In the genomic region with DNA sequence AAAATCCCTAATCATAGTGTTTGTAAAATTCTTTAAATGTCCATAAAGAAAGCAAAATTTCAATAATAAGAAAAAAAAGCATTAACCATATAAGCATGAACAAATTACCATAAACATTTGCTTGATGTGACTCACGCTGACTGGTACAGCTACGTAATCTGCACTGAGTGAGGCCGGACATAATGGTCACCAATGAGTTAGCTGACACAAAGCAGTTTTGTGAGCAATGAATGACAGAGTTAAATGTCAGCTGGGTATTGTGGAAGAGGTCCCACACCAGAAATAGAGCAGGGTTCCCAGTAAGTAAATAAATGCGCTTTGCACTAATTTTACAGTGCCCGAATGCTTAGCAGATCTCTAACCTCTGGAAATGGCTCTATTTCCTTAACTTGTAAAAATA, we compare ENCODE assay signal across 19 mouse cellular contexts.
"Had no signal": no experiment of that assay in that cellular context is flagged by ENCODE, and none has a peak within 500 bp of the region (broad histone marks: within the 10 kb centered on the region; RNA-seq: fewer than 3 reads in every experiment).

No protein-coding gene starts in this region.

- DNase-seq: kidney, adult 11 months; kidney, adult 8-10 months; kidney, postnatal 10 days; kidney, postnatal 36 days; liver, embryonic 13.5 days; lung, adult 2 months; lung, postnatal 36 days; retina, postnatal 1 day; thymus, adult 2 months; thymus, postnatal 14 days; thymus, postnatal 4 days had no signal

- H3K9me3 ChIP-seq: kidney, embryonic 15.5 days; liver, embryonic 13.5 days; megakaryocyte, embryonic 14.5 days; midbrain, embryonic 10.5 days; midbrain, embryonic 13.5 days; neural tube, embryonic 13.5 days had no signal

- ATAC-seq: lung, postnatal 0 days; midbrain, embryonic 13.5 days; midbrain, embryonic 16.5 days had no signal

- H3K4me3 ChIP-seq: kidney, embryonic 15.5 days; liver, embryonic 13.5 days; megakaryocyte, embryonic 14.5 days; midbrain, embryonic 10.5 days; midbrain, embryonic 13.5 days; myocyte; neural tube, embryonic 13.5 days had no signal

- H3K36me3 ChIP-seq: kidney, embryonic 15.5 days; liver, embryonic 13.5 days; midbrain, embryonic 10.5 days; midbrain, embryonic 13.5 days; neural tube, embryonic 13.5 days had no signal

- H3K9ac ChIP-seq: kidney, embryonic 15.5 days; liver, embryonic 13.5 days; midbrain, embryonic 13.5 days; neural tube, embryonic 13.5 days had no signal

- H3K27me3 ChIP-seq: midbrain, embryonic 13.5 days; neural tube, embryonic 13.5 days had no signal

- H3K4me1 ChIP-seq: liver, embryonic 13.5 days had no signal

- H3K27ac ChIP-seq: kidney, embryonic 15.5 days; liver, embryonic 13.5 days; midbrain, embryonic 10.5 days; midbrain, embryonic 13.5 days; neural tube, embryonic 13.5 days had no signal

- H3K4me2 ChIP-seq: kidney, embryonic 15.5 days; liver, embryonic 13.5 days; midbrain, embryonic 13.5 days; neural tube, embryonic 13.5 days had no signal
